Comparison of ENCODE assay signal across 8 mouse cellular contexts in the genomic region with DNA sequence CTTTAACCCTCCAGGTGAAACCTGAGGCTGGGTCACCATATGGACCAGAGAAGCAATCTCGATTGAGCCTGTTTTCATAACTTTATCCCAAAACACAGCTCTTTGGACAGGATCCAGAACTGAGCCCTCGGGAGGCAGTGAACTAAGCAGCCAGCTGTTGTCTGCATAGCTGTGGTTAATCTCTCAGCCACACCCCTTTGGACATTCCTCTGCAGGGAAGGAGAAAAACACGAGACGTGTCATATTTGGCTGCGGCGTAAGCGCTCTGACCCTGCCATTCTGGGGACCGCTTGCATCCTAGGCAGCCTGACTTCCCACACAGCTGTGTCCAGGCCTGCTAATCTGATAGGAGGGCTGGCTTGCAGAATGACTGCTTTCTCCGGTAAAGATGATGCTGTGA. TPM values are rescaled to one million over a fixed set of nuclear protein-coding genes. Genes with fewer than 3 reads are reported as not detected.
DNase-seq lines count a peak whose midpoint lies in the region; ATAC-seq and TF ChIP-seq lines count a peak whose summit lies in the region.

No protein-coding gene starts in this region.

- no peaks in the 10 kb centered on the region for H3K36me3 ChIP-seq in hindbrain, embryonic 15.5 days
- no peaks in the 10 kb centered on the region for H3K36me3 ChIP-seq in hindbrain, embryonic 12.5 days
- H3K36me3 ChIP-seq in embryonic facial prominence, embryonic 10.5 days (replicated peaks): no peaks in the 10 kb centered on the region
- no peaks in the 10 kb centered on the region for H3K36me3 ChIP-seq in heart, postnatal 0 days (replicated peaks; ENCODE audit: control insufficient read depth, insufficient read depth, low read length)
- H3K36me3 ChIP-seq in liver, postnatal 0 days (replicated peaks; ENCODE audit: insufficient read depth, low read length): no peaks in the 10 kb centered on the region

- H3K9ac ChIP-seq in hindbrain, embryonic 15.5 days: no peak overlapping the region
- H3K9ac ChIP-seq in hindbrain, embryonic 12.5 days: no peak overlapping the region
- no peak overlapping the region for H3K9ac ChIP-seq in heart, postnatal 0 days (replicated peaks; ENCODE audit: low read depth, low read length)
- no peak overlapping the region for H3K9ac ChIP-seq in liver, postnatal 0 days (replicated peaks)

- H3K4me3 ChIP-seq in hindbrain, embryonic 15.5 days: no peak overlapping the region
- no peak overlapping the region for H3K4me3 ChIP-seq in hindbrain, embryonic 12.5 days
- H3K4me3 ChIP-seq in embryonic facial prominence, embryonic 10.5 days: no peak overlapping the region
- H3K4me3 ChIP-seq in heart, postnatal 0 days (ENCODE audit: low read depth, low read length): no peak overlapping the region
- no peak overlapping the region for H3K4me3 ChIP-seq in liver, postnatal 0 days (ENCODE audit: low read depth, low read length)
- no peak overlapping the region for H3K4me3 ChIP-seq in layer of hippocampus, adult 2 months

- H3K27me3 ChIP-seq in hindbrain, embryonic 15.5 days: no peaks in the 10 kb centered on the region
- H3K27me3 ChIP-seq in hindbrain, embryonic 12.5 days: no peaks in the 10 kb centered on the region
- no peaks in the 10 kb centered on the region for H3K27me3 ChIP-seq in embryonic facial prominence, embryonic 10.5 days (replicated peaks; ENCODE audit: low read depth, poor library complexity, severe bottlenecking)
- no peaks in the 10 kb centered on the region for H3K27me3 ChIP-seq in heart, postnatal 0 days (ENCODE audit: control insufficient read depth, insufficient read depth, low read length)
- no peaks in the 10 kb centered on the region for H3K27me3 ChIP-seq in liver, postnatal 0 days (ENCODE audit: insufficient read depth, low read length)

- TF ChIP-seq EP300 in heart, postnatal 0 days (IDR thresholded peaks at IDR 0.05; ENCODE audit: low read depth): 0 out of 2 replicates have a peak, but pooled peaks have one; percentile 25
- no peak for TF ChIP-seq EP300 in liver, postnatal 0 days (IDR thresholded peaks at IDR 0.05; ENCODE audit: low read depth)

- H3K4me1 ChIP-seq in hindbrain, embryonic 15.5 days (replicated peaks): peaks cover 19% of the 10 kb centered on the region
- peaks cover 15% of the 10 kb centered on the region for H3K4me1 ChIP-seq in hindbrain, embryonic 12.5 days
- peaks cover 26% of the 10 kb centered on the region for H3K4me1 ChIP-seq in embryonic facial prominence, embryonic 10.5 days
- peaks cover 9% of the 10 kb centered on the region; the same call in 1 of the 2 replicates for H3K4me1 ChIP-seq in heart, postnatal 0 days (ENCODE audit: control insufficient read depth, insufficient read depth)
- no peaks in the 10 kb centered on the region for H3K4me1 ChIP-seq in liver, postnatal 0 days (ENCODE audit: insufficient read depth)

- H3K27ac ChIP-seq in hindbrain, embryonic 15.5 days (replicated peaks): no peak overlapping the region
- no peak overlapping the region for H3K27ac ChIP-seq in hindbrain, embryonic 12.5 days
- H3K27ac ChIP-seq in embryonic facial prominence, embryonic 10.5 days (replicated peaks): peak overlapping the region; percentile 57
- 0 out of 2 replicates have a peak overlapping the region, but pooled peaks have one; percentile 5 for H3K27ac ChIP-seq in heart, postnatal 0 days (ENCODE audit: low read depth)
- H3K27ac ChIP-seq in liver, postnatal 0 days (ENCODE audit: low read depth): no peak overlapping the region
- H3K27ac ChIP-seq in layer of hippocampus, adult 2 months: no peak overlapping the region

- H3K4me2 ChIP-seq in hindbrain, embryonic 15.5 days: no peak overlapping the region
- no peak overlapping the region for H3K4me2 ChIP-seq in hindbrain, embryonic 12.5 days (replicated peaks)
- H3K4me2 ChIP-seq in heart, postnatal 0 days (ENCODE audit: low read depth, low read length): peak overlapping the region; percentile 23; the same call in 1 of the 2 replicates
- no peak overlapping the region for H3K4me2 ChIP-seq in liver, postnatal 0 days (ENCODE audit: low read depth, low read length)

- no peaks in the 10 kb centered on the region for H3K9me3 ChIP-seq in hindbrain, embryonic 15.5 days
- H3K9me3 ChIP-seq in hindbrain, embryonic 12.5 days (replicated peaks): no peaks in the 10 kb centered on the region
- H3K9me3 ChIP-seq in embryonic facial prominence, embryonic 10.5 days: no peaks in the 10 kb centered on the region; the same call in 1 of the 2 replicates
- H3K9me3 ChIP-seq in heart, postnatal 0 days (replicated peaks; ENCODE audit: control insufficient read depth, low read length): no peaks in the 10 kb centered on the region
- H3K9me3 ChIP-seq in liver, postnatal 0 days (ENCODE audit: low read length): no peaks in the 10 kb centered on the region

- DNase-seq in embryonic facial prominence, embryonic 10.5 days (ENCODE audit: low spot score): peak; percentile 36
- peak; percentile 66 for DNase-seq in heart, postnatal 0 days (ENCODE audit: low spot score)
- DNase-seq in liver, postnatal 0 days: no peak
- DNase-seq in thymus, postnatal 36 days: no peak
- no peak for DNase-seq in c-Kit-positive CD71-positive TER-119-positive erythroid progenitor cells, embryonic 14.5 days (ENCODE audit: low spot score)
- DNase-seq in layer of hippocampus, adult 2 months (ENCODE audit: low spot score in 2 of 2): no peak

- no peak for TF ChIP-seq CTCF in heart, postnatal 0 days (IDR thresholded peaks at IDR 0.05; ENCODE audit: low read depth)
- no peak for TF ChIP-seq CTCF in liver, postnatal 0 days (IDR thresholded peaks at IDR 0.05; ENCODE audit: low read depth)
- TF ChIP-seq CTCF in layer of hippocampus, adult 2 months (conservative IDR thresholded peaks at IDR 0.05): no peak

- 0 out of 2 replicates have a peak, but pooled peaks have one; percentile 35 for ATAC-seq in hindbrain, embryonic 15.5 days (ENCODE audit: low FRiP score, low read depth)
- no peak for ATAC-seq in hindbrain, embryonic 12.5 days (ENCODE audit: low FRiP score)
- ATAC-seq in heart, postnatal 0 days (ENCODE audit: insufficient read depth, low read depth): peak; percentile 86
- 0 out of 2 replicates have a peak, but pooled peaks have one; percentile 4 for ATAC-seq in liver, postnatal 0 days

- WGBS in hindbrain, embryonic 15.5 days: 37% methylated on average over 9 of the region's 9 CpGs
- 44% methylated on average over 9 of the region's 9 CpGs for WGBS in hindbrain, embryonic 12.5 days
- WGBS in embryonic facial prominence, embryonic 10.5 days: 44% methylated on average over 9 of the region's 9 CpGs
- 9% methylated on average over 9 of the region's 9 CpGs for WGBS in heart, postnatal 0 days
- WGBS in liver, postnatal 0 days (ENCODE audit: insufficient replicate concordance): 61% methylated on average over 9 of the region's 9 CpGs

RNA-seq across cellular contexts. Expression of a gene that starts 55.6 kb away (rescaled TPM):
- polyA plus RNA-seq in hindbrain, embryonic 15.5 days (2015; fragmentation: Nextera tagmentation; extraction: Ambion mirVana): 96.9 and 101 TPM in 2 replicates
- 93.4 and 107 TPM in 2 replicates for polyA plus RNA-seq in hindbrain, embryonic 12.5 days (2016; fragmentation: Nextera tagmentation; extraction: Ambion mirVana)
- polyA plus RNA-seq in embryonic facial prominence, embryonic 10.5 days (2016; fragmentation: Nextera tagmentation; extraction: Ambion mirVana): 55.4 and 56.3 TPM in 2 replicates
- 105 and 116 TPM in 2 replicates for total RNA-seq in heart, postnatal 0 days (2014; rRNA removed; ENCODE audit: low replicate concordance)
- polyA plus RNA-seq in heart, postnatal 0 days (2015; fragmentation: Nextera tagmentation; extraction: Ambion mirVana): 76.8 and 76.9 TPM in 2 replicates
- 37.0 and 39.4 TPM in 2 replicates for polyA plus RNA-seq in liver, postnatal 0 days (2015; fragmentation: Nextera tagmentation; extraction: Ambion mirVana)
- total RNA-seq in layer of hippocampus, adult 2 months (2021): 100 to 1,000 TPM; 221 to 227 TPM

Comparison
In these comparisons a context has a peak if more than half of its experiments do, and no peak if none do; other contexts are left out.
1. H3K27ac ChIP-seq: peak in embryonic facial prominence, embryonic 10.5 days (single experiment) and heart, postnatal 0 days (single experiment); none in hindbrain, embryonic 15.5 days (single experiment), hindbrain, embryonic 12.5 days (single experiment), liver, postnatal 0 days (single experiment) and layer of hippocampus, adult 2 months (single experiment).
2. DNase-seq: peak in embryonic facial prominence, embryonic 10.5 days (single experiment) and heart, postnatal 0 days (single experiment); none in liver, postnatal 0 days (single experiment), thymus, postnatal 36 days (0 of 2), c-Kit-positive CD71-positive TER-119-positive erythroid progenitor cells, embryonic 14.5 days (single experiment) and layer of hippocampus, adult 2 months (0 of 2).